Mouse (Mus musculus): ENCODE measurements at regions not wholly inside any gene's neighbourhood (a gene's known extent, or its start where the extent isn't known, plus 50 kb on each side); places are given as distances from the start of the nearest gene placed in this dataset.

GRCm38 (mm10) chr2:174178801-174179200, 68.7 kb downstream of the Npepl1 start:
- DNase-seq (ENCODE audit: low spot score), result no peak

- DNase-seq (ENCODE audit: low spot score), result no peak
These were observed 74.6 kb downstream of the Npepl1 start for GRCm38 (mm10) chr2:174184797-174185196.

- no peak for DNase-seq (ENCODE audit: low spot score)
These were observed 80.9 kb downstream of the Npepl1 start for GRCm38 (mm10) chr2:174191071-174191470.

- no peak for DNase-seq (ENCODE audit: low spot score)
These were observed 81.4 kb downstream of the Npepl1 start for GRCm38 (mm10) chr2:174191516-174191915.

- no peak for DNase-seq (ENCODE audit: low spot score)
These were observed 81.9 kb downstream of the Npepl1 start for GRCm38 (mm10) chr2:174192026-174192425.

- DNase-seq (ENCODE audit: low spot score), result no peak
These were observed 83.4 kb downstream of the Npepl1 start for GRCm38 (mm10) chr2:174193506-174193905.

- no peak for DNase-seq (ENCODE audit: low spot score)
These were observed 85.5 kb downstream of the Npepl1 start for GRCm38 (mm10) chr2:174195651-174196050.

GRCm38 (mm10) chr2:174196696-174197215, 86.6 kb downstream of the Npepl1 start:
- DNase-seq (ENCODE audit: low spot score), result no peak

- DNase-seq (ENCODE audit: low spot score), result no peak
These were observed 86.7 kb upstream of the Gnas start for GRCm38 (mm10) chr2:174197306-174197945.

- no peak for DNase-seq (ENCODE audit: low spot score)
These were observed 85.6 kb upstream of the Gnas start for GRCm38 (mm10) chr2:174198406-174198971.

- DNase-seq (ENCODE audit: low spot score), result peak; percentile 48
These were observed 83.9 kb upstream of the Gnas start for GRCm38 (mm10) chr2:174199961-174200862.

- no peak for DNase-seq (ENCODE audit: low spot score)
These were observed 80.7 kb upstream of the Gnas start for GRCm38 (mm10) chr2:174203412-174203811.

- DNase-seq (ENCODE audit: low spot score), result no peak
These were observed 72.4 kb upstream of the Gnas start for GRCm38 (mm10) chr2:174211681-174212080.

GRCm38 (mm10) chr2:174226660-174227059, 57.5 kb upstream of the Gnas start:
- DNase-seq (ENCODE audit: low spot score), result no peak
